Mouse (Mus musculus) lung, adult 18-20 months (tissue): ENCODE results near the gene Adm2.
A peak's percentile ranks its signal among the peaks of the same experiment; 100 is the strongest.

Experiments
- DNase-seq, 2 experiments: peaks; one replicate each; pipeline ENCODE4 v3.0.0; 2022; ENCODE audit warnings: mixed read lengths in 2 of 2

Gene Adm2

DNA sequence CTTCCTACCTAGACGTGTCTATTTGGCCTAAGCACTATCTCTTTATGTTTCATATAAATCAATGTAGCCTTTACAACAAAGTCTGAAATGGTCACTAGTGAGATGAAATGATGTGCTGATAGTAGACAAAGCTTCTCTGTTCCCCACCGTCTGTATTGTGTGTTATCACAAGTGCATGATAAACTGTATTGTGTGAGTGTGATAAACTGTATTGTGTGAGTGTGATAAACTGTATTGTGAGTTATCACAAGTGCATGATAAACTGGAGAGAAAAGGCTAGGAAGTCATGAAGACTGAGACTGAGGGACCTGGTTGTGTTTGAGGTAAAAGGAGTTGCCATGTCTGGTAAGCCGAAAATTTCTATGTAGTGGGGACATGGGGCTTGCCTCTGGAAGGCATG lies 36.3 kb downstream of the Adm2 start:
- DNase-seq, result no peak

DNA sequence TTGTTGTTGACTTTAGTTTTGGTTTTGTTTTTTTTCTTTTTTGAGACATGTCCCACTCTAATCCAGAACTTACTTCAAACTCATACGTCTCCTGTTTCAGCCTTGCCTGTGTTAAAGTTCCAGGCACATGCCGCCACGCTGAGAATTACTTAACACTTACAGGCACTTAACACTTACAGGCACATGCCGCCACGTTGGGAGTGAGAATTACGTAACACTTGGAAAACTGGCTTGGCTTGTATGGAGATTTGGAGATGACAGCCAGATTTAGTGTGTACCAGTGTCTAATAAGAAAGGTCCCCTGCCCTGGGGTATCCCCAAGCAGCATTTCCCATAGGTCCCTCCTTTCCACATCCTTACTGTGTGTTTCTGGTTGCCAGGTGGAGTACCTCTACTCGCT lies 40.5 kb downstream of the Adm2 start:
- DNase-seq, result peak; percentile 69 to 83

- DNase-seq, result no peak
Observed at GRCm38 (mm10) chr15:89365141-89365551, 42.6 kb downstream of the Adm2 start.

DNA sequence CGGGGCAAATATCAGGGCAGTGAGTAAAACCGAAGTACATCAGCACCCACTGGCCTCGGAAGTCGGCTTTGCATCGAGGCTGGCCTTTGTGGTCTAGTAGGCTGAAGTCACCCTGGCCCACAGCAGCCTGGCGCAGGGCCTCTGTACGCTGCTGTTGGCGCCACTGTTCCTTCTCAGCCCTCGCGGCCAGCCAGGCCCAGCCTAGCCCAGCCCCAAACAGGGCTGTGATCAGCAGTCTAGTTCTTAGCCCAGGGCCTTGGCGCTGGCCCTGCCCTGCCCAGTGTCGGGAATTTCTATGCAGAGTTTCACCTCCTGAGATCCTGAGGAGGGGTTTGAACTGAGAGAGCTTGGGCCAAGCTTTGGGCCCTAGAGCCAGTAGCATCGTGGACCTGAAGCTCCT lies 49.5 kb downstream of the Adm2 start:
- no peak for DNase-seq

DNA sequence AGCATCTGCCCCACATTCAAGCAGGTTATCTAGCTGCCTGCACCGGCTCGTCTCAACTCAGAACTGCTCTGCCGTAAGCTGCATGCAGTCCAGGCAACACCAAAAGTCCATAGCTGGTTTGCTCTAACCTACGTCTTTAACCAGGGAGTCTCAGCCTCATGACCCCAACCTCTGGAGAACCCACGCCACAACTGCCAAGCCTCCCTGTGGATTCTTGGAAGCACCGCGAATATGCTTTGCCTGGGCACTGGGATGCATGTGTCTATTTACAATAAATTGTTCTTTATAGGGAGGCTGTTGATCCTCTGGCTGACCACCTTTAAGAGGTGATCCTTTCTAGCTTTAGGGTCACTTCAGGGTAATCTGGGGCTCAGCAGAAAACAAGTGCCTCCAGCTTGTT lies 50.0 kb downstream of the Adm2 start:
- no peak for DNase-seq

DNA sequence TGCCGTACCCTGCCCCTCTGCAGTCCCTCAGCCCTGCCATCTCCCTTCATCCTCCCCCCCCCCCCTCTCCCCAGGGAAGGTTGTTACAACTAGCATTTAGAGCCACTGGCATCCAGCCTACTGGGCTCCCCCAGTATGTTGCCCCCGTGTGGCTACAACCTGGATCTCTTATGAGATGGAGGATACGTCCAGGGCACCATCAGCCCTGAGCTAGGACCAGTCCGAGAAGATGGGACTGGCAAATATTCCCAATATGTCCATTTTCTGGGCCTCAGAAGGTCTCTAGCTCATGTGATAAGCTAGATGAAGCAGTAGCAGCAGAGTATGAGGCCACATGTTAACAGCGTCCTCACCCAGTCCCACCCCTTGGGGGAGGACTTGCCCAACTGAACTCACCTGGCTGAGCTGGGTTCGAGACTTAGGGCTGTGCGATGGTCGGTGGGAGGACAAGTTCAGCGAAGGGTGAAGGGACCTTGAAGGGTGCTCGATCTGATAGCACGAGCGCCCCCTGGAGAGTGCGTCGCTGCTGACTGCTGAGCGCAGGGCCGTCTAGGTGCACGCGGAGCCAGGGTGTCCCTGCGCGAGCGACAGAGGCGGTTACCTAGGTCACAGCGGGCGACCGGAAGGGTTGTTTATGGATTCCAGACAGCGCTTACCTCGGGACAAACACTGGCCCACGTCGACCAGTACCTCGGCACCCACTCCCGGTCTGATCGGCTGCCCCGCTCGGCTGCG lies 50.7 kb downstream of the Adm2 start:
- DNase-seq, result peak; percentile 86 to 91

- DNase-seq, result peak; percentile 88 to 92
Observed at GRCm38 (mm10) chr15:89373762-89374248, 51.3 kb downstream of the Adm2 start, which contains the start of gene Sco2. Gene Sco2 (minus strand): TSS chr15:89373846.
